Mouse (Mus musculus) cerebellum, adult (tissue): ENCODE data around the gene Wdr90.
A peak's percentile ranks its signal among the peaks of the same experiment; 100 is the strongest.
"Not testable (repeated sequence)": the region's sequence is repeated elsewhere in the genome, so short reads cannot be mapped to it uniquely, and the experiment has no call there.

Experiments
- ATAC-seq: cut with Nextera tagmentation; 2 replicates; pipeline ENCODE4 v1.9.2; 2017; ENCODE audit warnings: mild to moderate bottlenecking, moderate library complexity, mixed read lengths; ENCODE audit not compliant: insufficient number of reproducible peaks, low FRiP score, low TSS enrichment

Wdr90 gene

GRCm38 (mm10) chr17:25877741-25878610 is 16.7 kb upstream of the Wdr90 start:
- no peak for ATAC-seq

- no peak for ATAC-seq
Observed at GRCm38 (mm10) chr17:25877025-25877424, 15.7 kb upstream of the Wdr90 start.

GRCm38 (mm10) chr17:25876347-25876915 is 15.1 kb upstream of the Wdr90 start:
- ATAC-seq, result no peak

GRCm38 (mm10) chr17:25875171-25876136 is 14.2 kb upstream of the Wdr90 start:
- ATAC-seq, result peak; percentile 80; the same call in 1 of the 2 replicates

GRCm38 (mm10) chr17:25874721-25875170 is 13.4 kb upstream of the Wdr90 start, which contains the start of gene Mettl26:
Mettl26 (plus strand) TSS chr17:25875074.
- ATAC-seq, result peak; percentile 38; the same call in 1 of the 2 replicates

GRCm38 (mm10) chr17:25874148-25874720 is 12.9 kb upstream of the Wdr90 start:
- no peak for ATAC-seq

GRCm38 (mm10) chr17:25873405-25874147 is 12.3 kb upstream of the Wdr90 start:
- no peak for ATAC-seq

GRCm38 (mm10) chr17:25872676-25873075 is 11.4 kb upstream of the Wdr90 start:
- ATAC-seq, result no peak

GRCm38 (mm10) chr17:25871566-25871965 is 10.3 kb upstream of the Wdr90 start:
- not testable (repeated sequence) for ATAC-seq

GRCm38 (mm10) chr17:25869954-25870353 is 8.7 kb upstream of the Wdr90 start:
- ATAC-seq, result no peak

GRCm38 (mm10) chr17:25869498-25869897 is 8.2 kb upstream of the Wdr90 start:
- ATAC-seq, result no peak

GRCm38 (mm10) chr17:25868601-25869191 is 7.4 kb upstream of the Wdr90 start, which contains the start of gene Mcrip2:
Mcrip2 (minus strand) TSS chr17:25868764.
- ATAC-seq, result peak; percentile 69; the same call in 1 of the 2 replicates

- ATAC-seq, result peak; percentile 26; the same call in 1 of the 2 replicates
Observed at GRCm38 (mm10) chr17:25867836-25868600, 6.7 kb upstream of the Wdr90 start.

- no peak for ATAC-seq
Observed at GRCm38 (mm10) chr17:25867509-25867835, 6.2 kb upstream of the Wdr90 start.

GRCm38 (mm10) chr17:25866172-25866571 is 4.9 kb upstream of the Wdr90 start:
- no peak for ATAC-seq

GRCm38 (mm10) chr17:25865288-25865687 is 4.0 kb upstream of the Wdr90 start:
- ATAC-seq, result no peak

- ATAC-seq, result no peak
Observed at GRCm38 (mm10) chr17:25864311-25864710, 3.0 kb upstream of the Wdr90 start.

- no peak for ATAC-seq
Observed at GRCm38 (mm10) chr17:25863681-25864080, 2.4 kb upstream of the Wdr90 start.
